Mouse (Mus musculus) liver, adult (tissue): ENCODE data around the gene Slc12a9.
A peak's percentile ranks its signal among the peaks of the same experiment; 100 is the strongest.

Source experiments
- GATA4 ChIP-seq: IDR thresholded peaks from 2 replicates; pipeline ENCODE4 v1.6.1; 2014; ENCODE audit warnings: mild to moderate bottlenecking, low read length; ENCODE audit not compliant: insufficient replicate concordance

Slc12a9 gene

DNA sequence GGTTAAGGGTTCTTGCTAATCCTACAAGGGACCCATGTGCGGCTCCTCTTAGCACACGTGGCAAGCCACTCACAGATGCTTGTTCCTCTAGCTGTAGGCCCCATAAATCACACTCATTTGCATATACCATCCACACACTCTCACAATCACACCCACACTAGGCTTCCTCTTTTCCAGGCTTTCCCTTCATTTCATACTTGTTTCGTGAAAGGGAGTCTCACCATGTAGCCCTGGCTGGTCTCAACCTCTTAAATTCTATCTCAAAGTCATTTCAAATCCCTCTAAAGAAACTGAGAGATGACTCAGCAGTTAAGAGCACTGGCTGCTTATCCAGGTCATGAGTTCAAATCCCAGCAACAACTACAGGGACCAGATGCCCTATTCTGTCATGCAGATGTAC is 27.6 kb downstream of the Slc12a9 start:
- TF ChIP-seq GATA4, result no peak

GRCm38 (mm10) chr5:137304816-137305215 is 28.6 kb downstream of the Slc12a9 start:
- no peak for TF ChIP-seq GATA4

GRCm38 (mm10) chr5:137304165-137304564 is 29.2 kb downstream of the Slc12a9 start:
- TF ChIP-seq GATA4, result no peak

- TF ChIP-seq GATA4, result no peak
Measured at GRCm38 (mm10) chr5:137303609-137304008, 29.8 kb downstream of the Slc12a9 start.

DNA sequence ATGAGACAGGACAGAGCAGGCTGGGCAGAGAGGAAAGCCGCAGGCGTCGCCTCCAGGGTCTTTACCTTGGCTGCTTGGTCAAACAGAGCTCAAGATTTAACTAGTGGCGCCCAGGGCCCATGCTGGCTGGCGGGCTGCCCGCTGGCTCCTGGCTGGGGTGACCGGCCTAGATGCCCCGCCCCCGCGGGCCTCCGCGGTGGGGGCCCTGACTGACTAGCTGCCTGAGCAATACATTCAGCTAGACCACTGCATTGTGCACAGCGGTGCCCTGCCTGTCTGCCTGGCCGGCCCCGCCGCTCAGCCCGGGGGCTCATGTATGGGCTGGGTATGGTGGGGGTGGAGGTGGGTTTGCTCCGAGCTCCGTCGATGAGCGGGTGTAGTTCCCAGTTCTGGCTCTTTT is 32.1 kb downstream of the Slc12a9 start:
- TF ChIP-seq GATA4, result no peak

DNA sequence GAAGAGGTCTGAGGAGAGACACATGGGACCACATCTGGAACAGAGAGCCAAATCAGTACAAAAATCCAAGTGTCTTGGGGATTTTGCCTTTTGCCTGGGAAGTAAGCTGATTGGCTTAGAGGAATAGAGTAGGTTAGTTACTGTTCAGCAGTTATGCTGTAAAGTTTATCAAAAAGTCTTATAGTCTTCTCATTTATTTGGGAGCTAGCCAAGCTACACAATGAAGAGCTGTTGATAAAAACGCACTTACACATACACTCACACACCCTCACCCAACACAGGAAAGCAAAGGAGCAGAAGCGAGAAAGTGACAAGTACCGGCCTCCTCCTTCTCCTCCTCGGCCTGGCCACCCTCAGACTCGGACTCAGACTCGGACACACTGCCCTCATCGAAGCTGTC is 34.2 kb downstream of the Slc12a9 start:
- no peak for TF ChIP-seq GATA4

GRCm38 (mm10) chr5:137297126-137297525 is 36.3 kb downstream of the Slc12a9 start:
- no peak for TF ChIP-seq GATA4

DNA sequence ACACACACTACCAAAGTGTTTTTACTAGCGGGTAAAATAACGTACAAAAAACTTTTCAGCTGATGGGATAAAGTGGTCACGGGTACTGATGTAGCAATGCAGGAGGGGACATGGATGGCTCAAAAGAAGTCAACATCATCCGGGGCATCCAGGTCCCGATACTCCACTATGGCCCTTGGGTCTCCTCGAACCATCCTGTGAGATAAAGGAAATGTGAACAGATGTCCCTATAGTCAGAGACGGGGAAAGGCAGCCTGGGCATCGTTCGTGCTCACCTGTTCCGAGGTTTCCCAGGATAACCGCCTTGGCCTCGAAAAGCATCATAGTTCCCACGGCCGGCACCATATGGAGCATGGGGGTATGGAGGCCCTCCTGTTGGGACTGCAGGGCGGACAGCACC is 37.7 kb downstream of the Slc12a9 start:
- no peak for TF ChIP-seq GATA4

- TF ChIP-seq GATA4, result no peak
Measured at GRCm38 (mm10) chr5:137295296-137295695, 38.1 kb downstream of the Slc12a9 start.

- TF ChIP-seq GATA4, result no peak
Measured at GRCm38 (mm10) chr5:137294744-137295093, 38.7 kb downstream of the Slc12a9 start.

GRCm38 (mm10) chr5:137293839-137294743 is 39.3 kb downstream of the Slc12a9 start, which contains the start of gene Ufsp1:
Gene Ufsp1 (plus strand): TSS chr5:137294629.
- peak; percentile 68; the same call in 1 of the 2 replicates for TF ChIP-seq GATA4

- no peak for TF ChIP-seq GATA4
Measured at GRCm38 (mm10) chr5:137293282-137293681, 40.1 kb downstream of the Slc12a9 start.

- TF ChIP-seq GATA4, result no peak
Measured at GRCm38 (mm10) chr5:137291381-137291926, 41.9 kb downstream of the Slc12a9 start.

DNA sequence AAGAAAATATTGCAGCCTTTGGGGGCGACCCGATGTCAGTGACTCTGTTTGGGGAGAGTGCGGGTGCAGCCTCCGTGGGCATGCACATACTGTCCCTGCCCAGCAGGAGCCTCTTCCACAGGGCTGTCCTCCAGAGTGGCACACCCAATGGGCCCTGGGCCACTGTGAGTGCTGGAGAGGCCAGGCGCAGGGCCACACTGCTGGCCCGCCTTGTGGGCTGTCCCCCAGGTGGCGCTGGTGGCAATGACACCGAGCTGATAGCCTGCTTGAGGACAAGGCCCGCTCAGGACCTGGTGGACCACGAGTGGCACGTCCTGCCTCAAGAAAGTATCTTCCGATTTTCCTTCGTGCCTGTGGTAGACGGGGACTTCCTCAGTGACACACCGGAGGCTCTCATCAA is 42.7 kb downstream of the Slc12a9 start:
- no peak; the same call in 1 of the 2 replicates for TF ChIP-seq GATA4

GRCm38 (mm10) chr5:137289591-137290365 is 43.6 kb downstream of the Slc12a9 start:
- TF ChIP-seq GATA4, result no peak
